Mouse (Mus musculus) testis, adult 10 weeks (tissue): ENCODE data around the gene Tpt1. TPM values are rescaled to one million over a fixed set of nuclear protein-coding genes. Genes with fewer than 3 reads are reported as not detected.

Source experiments
- polyA plus RNA-seq: library from polyadenylated mRNA; stranded (reverse); fragments of 350-450 nt; fragmentation: Illumina TruSeq; extraction: RNeasy Lipid Tissue Mini Kit (QIAGEN cat#74804); gene quantifications from one replicate; pipeline ENCODE4 v1.2.3, GENCODE M21; 2014; ENCODE audit warnings: low read depth, low replicate concordance

Gene Tpt1
- polyA plus RNA-seq: 2,638 TPM

DNA sequence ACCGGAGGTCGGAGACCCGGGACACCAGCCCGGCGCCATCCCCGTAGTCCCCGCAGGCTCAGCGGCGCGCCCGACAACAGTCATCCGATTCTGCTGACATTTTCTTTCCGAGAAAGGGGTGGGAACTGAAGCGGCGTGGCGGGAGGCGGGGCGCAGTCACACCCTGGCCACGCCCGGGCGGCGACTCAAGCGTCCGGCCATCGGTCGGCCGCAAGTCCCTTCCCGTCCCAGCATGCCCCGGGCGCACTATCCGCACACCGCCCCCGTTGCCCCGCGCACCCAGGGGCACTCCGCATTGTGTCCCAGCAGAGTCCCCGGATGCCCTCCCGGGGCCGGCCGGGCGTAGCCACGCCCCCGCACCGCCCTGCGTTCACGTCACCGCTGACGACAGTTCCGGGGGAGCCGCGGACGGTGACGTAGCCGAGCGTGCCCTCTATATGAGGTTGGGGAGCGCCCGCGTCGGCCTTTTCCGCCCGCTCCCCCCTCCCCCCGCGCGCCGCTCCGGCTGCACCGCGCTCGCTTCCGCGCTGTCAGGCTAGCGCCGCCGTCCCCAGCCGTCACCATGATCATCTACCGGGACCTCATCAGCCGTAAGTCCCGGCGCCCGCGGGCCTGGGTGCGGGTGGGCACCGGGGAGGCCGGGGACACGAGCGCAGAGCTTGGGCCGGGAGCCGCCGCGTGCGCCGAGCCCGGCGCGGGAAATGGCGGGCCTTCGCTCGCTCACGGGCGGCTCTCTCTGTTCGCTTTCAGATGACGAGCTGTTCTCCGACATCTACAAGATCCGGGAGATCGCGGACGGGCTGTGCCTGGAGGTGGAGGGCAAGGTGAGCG lies at the start of gene Tpt1:
Gene Tpt1, plus strand, starts transcription at position 227 of the 831 bp plus-strand sequence.

Other genes starting within 250 kb of the Tpt1 start
- gene Erich6b, start 202.8 kb upstream of the Tpt1 start, polyA plus RNA-seq: 14.3 TPM
- gene Cog3, start 90.6 kb upstream of the Tpt1 start, polyA plus RNA-seq: 26.9 TPM
- gene Slc25a30, start 58.1 kb upstream of the Tpt1 start, polyA plus RNA-seq: 26.6 TPM
- not detected for gene Kctd4, start 109.9 kb downstream of the Tpt1 start, polyA plus RNA-seq
- gene Gtf2f2, start 165.8 kb downstream of the Tpt1 start, polyA plus RNA-seq: 95.0 TPM